8 mouse cellular contexts compared by ENCODE assay signal in the genomic region with DNA sequence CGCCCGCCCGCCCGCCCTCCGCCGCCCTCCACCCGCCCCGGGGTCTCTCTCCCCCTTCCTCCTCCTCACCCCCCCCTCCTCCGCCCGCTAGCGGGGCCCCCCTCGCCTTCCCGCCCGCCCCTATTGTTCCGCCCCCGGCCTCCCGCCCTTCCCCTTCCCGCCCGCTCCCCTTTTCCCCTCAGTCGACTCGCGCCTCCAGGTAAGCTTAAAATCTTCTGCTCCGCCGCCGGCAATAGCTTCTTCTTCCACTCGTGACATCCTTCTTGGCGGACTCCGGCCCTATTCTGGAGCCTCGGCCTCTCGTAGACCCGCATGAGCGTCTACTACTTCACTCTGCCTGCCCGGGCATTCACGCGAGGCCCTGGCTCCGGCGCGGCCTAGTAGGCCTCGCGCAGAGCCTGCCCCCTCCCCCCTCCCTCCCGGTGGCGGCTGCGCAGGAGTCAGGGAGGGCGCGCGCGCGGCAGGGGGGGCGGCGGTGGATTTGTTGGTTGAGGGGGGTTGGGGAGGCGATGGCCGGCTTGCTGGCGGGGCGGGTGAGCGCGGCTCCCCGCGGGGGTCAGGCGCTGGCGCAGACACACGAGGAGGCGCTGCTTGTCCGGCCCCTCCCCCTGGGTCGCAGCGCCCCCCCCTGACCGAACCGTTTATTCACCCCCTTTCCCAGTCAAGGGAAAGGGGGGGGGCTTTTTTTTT. TPM values are rescaled to one million over a fixed set of nuclear protein-coding genes. Genes with fewer than 3 reads are reported as not detected.
DNase-seq lines count a peak whose midpoint lies in the region; ATAC-seq lines count a peak whose summit lies in the region.

No protein-coding gene starts in this region.

- H3K4me3 ChIP-seq in hindbrain, embryonic 15.5 days = peak overlapping the region; percentile 93

- peak; percentile 90 for DNase-seq in NIH3T3 (ENCODE audit: low read depth)
- DNase-seq in cerebellum, postnatal 25 days = peak; percentile 91 to 96
- peak; percentile 73 to 77 for DNase-seq in frontal cortex, postnatal 36 days (ENCODE audit: low spot score in 2 of 2)
- DNase-seq in left cerebral cortex, adult 11 months (ENCODE audit: low spot score) = peak; percentile 62
- DNase-seq in lung, postnatal 25 days (ENCODE audit: low spot score) = peak; percentile 70
- DNase-seq in retina, adult 2 months (ENCODE audit: low read depth, low spot score) = peak; percentile 86
- DNase-seq in thymus, postnatal 14 days = peak; percentile 86

- peak; percentile 68 for ATAC-seq in hindbrain, embryonic 15.5 days (ENCODE audit: low FRiP score, low read depth)

- under 1% methylated on average over 45 of the region's 67 CpGs for WGBS in hindbrain, embryonic 15.5 days

- peak overlapping the region; percentile 97 for H3K27ac ChIP-seq in hindbrain, embryonic 15.5 days (replicated peaks)

- H3K27me3 ChIP-seq in hindbrain, embryonic 15.5 days = no peaks in the 10 kb centered on the region

- peak overlapping the region; percentile 93 for H3K9ac ChIP-seq in hindbrain, embryonic 15.5 days

- no peaks in the 10 kb centered on the region for H3K9me3 ChIP-seq in hindbrain, embryonic 15.5 days

- H3K36me3 ChIP-seq in hindbrain, embryonic 15.5 days = peaks cover 19% of the 10 kb centered on the region

- peaks cover 23% of the 10 kb centered on the region for H3K4me1 ChIP-seq in hindbrain, embryonic 15.5 days (replicated peaks)

- peak overlapping the region; percentile 70 for H3K4me2 ChIP-seq in hindbrain, embryonic 15.5 days

RNA-seq across cellular contexts. Expression of gene Pcbp2, which starts 0.4 kb away (rescaled TPM):
- 124 and 126 TPM in 2 replicates for polyA plus RNA-seq in hindbrain, embryonic 15.5 days (2015; fragmentation: Nextera tagmentation; extraction: Ambion mirVana)

RNA-seq across cellular contexts. Expression of gene Prr13, which starts 11.9 kb away (rescaled TPM):
- polyA plus RNA-seq in hindbrain, embryonic 15.5 days (2015; fragmentation: Nextera tagmentation; extraction: Ambion mirVana) = 88.7 and 98.5 TPM in 2 replicates

RNA-seq across cellular contexts. Expression of gene Amhr2, which starts 25.6 kb away (rescaled TPM):
- 0.21 and 0.52 TPM in 2 replicates for polyA plus RNA-seq in hindbrain, embryonic 15.5 days (2015; fragmentation: Nextera tagmentation; extraction: Ambion mirVana)

RNA-seq across cellular contexts. Expression of gene Gm10337, which starts 32.8 kb away (rescaled TPM):
- 9.5 and 14.8 TPM in 2 replicates for polyA plus RNA-seq in hindbrain, embryonic 15.5 days (2015; fragmentation: Nextera tagmentation; extraction: Ambion mirVana)

RNA-seq across cellular contexts. Expression of gene Map3k12, which starts 46.1 kb away (rescaled TPM):
- 55.7 and 58.3 TPM in 2 replicates for polyA plus RNA-seq in hindbrain, embryonic 15.5 days (2015; fragmentation: Nextera tagmentation; extraction: Ambion mirVana)

Comparison
In these comparisons a context has a peak if more than half of its experiments do, and no peak if none do; other contexts are left out.
1. Peak in every context shown above with its lines: DNase-seq, ATAC-seq, H3K4me3 ChIP-seq and H3K27ac ChIP-seq.